ENCODE assay signal across 9 mouse cellular contexts in genomic region chr14:21992321-21992885, GRCm38 (mm10). TPM values are rescaled to one million over a fixed set of nuclear protein-coding genes. Genes with fewer than 3 reads are reported as not detected.
A peak's percentile ranks its signal among the peaks of the same experiment; 100 is the strongest.
DNase-seq lines count a peak whose midpoint lies in the region; ATAC-seq and TF ChIP-seq lines count a peak whose summit lies in the region.
"Had no signal": no experiment of that assay in that cellular context is flagged by ENCODE, and none has a peak within 500 bp of the region (broad histone marks: within the 10 kb centered on the region; RNA-seq: fewer than 3 reads in every experiment).

No protein-coding gene starts in this region.

- H3K27ac ChIP-seq in lung, embryonic 15.5 days, result no peak overlapping the region
- 0 out of 2 replicates have a peak overlapping the region, but pooled peaks have one; percentile 24 for H3K27ac ChIP-seq in hindbrain, embryonic 11.5 days (ENCODE audit: low read depth, low read length)
- peak overlapping the region; percentile 18; the same call in 1 of the 2 replicates for H3K27ac ChIP-seq in small intestine, adult 2 months (ENCODE audit: insufficient read depth, low read depth, low read length)
- H3K27ac ChIP-seq in cerebellum, adult 2 months (ENCODE audit: insufficient read depth, low read length), result no peak overlapping the region
- H3K27ac ChIP-seq: heart, embryonic 15.5 days had no signal

- TF ChIP-seq POLR2A in small intestine, adult 2 months (IDR thresholded peaks at IDR 0.05; ENCODE audit: low read depth, low read length), result no peak
- no peak for TF ChIP-seq POLR2A in cerebellum, adult 2 months (IDR thresholded peaks at IDR 0.05; ENCODE audit: borderline replicate concordance, insufficient read depth, low read length)

- H3K9me3 ChIP-seq in lung, embryonic 15.5 days, result no peaks in the 10 kb centered on the region
- H3K9me3 ChIP-seq in hindbrain, embryonic 11.5 days (ENCODE audit: control insufficient read depth, low read length), result no peaks in the 10 kb centered on the region
- H3K9me3 ChIP-seq: heart, embryonic 15.5 days had no signal

- TF ChIP-seq CTCF in small intestine, adult 2 months (IDR thresholded peaks at IDR 0.05; ENCODE audit: extremely low read depth, insufficient read length, insufficient replicate concordance, low read depth, low read length), result no peak
- TF ChIP-seq CTCF in cerebellum, adult 2 months (IDR thresholded peaks at IDR 0.05; ENCODE audit: borderline replicate concordance, insufficient read depth, low read depth, low read length), result no peak

- no peak for DNase-seq in lung, adult 18-20 months
- peak; percentile 35 for DNase-seq in hindbrain, embryonic 11.5 days (ENCODE audit: low spot score)
- peak; percentile 31 to 58 for DNase-seq in kidney, postnatal 25 days
- DNase-seq in frontal cortex, adult 2 months (ENCODE audit: extremely low spot score in 1 of 2, low spot score in 1 of 2), result no peak
- no peak for DNase-seq in gastrocnemius, postnatal 36 days
- no peak for DNase-seq in cerebellum, adult 2 months

- H3K4me1 ChIP-seq in lung, embryonic 15.5 days, result peaks cover 41% of the 10 kb centered on the region
- peaks cover 8% of the 10 kb centered on the region for H3K4me1 ChIP-seq in hindbrain, embryonic 11.5 days (replicated peaks; ENCODE audit: control insufficient read depth, insufficient read depth, low read length)
- H3K4me1 ChIP-seq in small intestine, adult 2 months (ENCODE audit: control insufficient read depth, insufficient read depth, insufficient read length, low read length), result peaks cover 15% of the 10 kb centered on the region
- no peaks in the 10 kb centered on the region for H3K4me1 ChIP-seq in cerebellum, adult 2 months (ENCODE audit: control insufficient read depth, insufficient read depth, low read length)

- no peak for ATAC-seq in lung, embryonic 15.5 days (ENCODE audit: borderline replicate concordance, extremely low read depth, low FRiP score, low TSS enrichment)
- no peak for ATAC-seq in hindbrain, embryonic 11.5 days (ENCODE audit: low FRiP score)

- no peaks in the 10 kb centered on the region for H3K27me3 ChIP-seq in lung, embryonic 15.5 days
- H3K27me3 ChIP-seq in hindbrain, embryonic 11.5 days (ENCODE audit: control insufficient read depth, insufficient read depth, low read length), result peaks cover 14% of the 10 kb centered on the region
- H3K27me3 ChIP-seq in small intestine, adult 2 months (ENCODE audit: control insufficient read depth, insufficient read depth, low read length), result no peaks in the 10 kb centered on the region
- H3K27me3 ChIP-seq in cerebellum, adult 2 months (ENCODE audit: control insufficient read depth, insufficient read depth, low read length), result peaks cover 2% of the 10 kb centered on the region; the same call in 1 of the 2 replicates

- H3K36me3 ChIP-seq in lung, embryonic 15.5 days, result no peaks in the 10 kb centered on the region
- H3K36me3 ChIP-seq in hindbrain, embryonic 11.5 days (ENCODE audit: control insufficient read depth, insufficient read depth, low read length), result no peaks in the 10 kb centered on the region
- H3K36me3 ChIP-seq in small intestine, adult 2 months (ENCODE audit: control insufficient read depth, insufficient read depth, low read length), result no peaks in the 10 kb centered on the region
- H3K36me3 ChIP-seq: heart, embryonic 15.5 days had no signal

- 72% methylated on average over 4 of the region's 4 CpGs for WGBS in lung, embryonic 15.5 days
- 22% methylated on average over 4 of the region's 4 CpGs for WGBS in hindbrain, embryonic 11.5 days
- WGBS in small intestine, adult 2 months, result 88% methylated on average over 4 of the region's 4 CpGs
- 91% methylated on average over 4 of the region's 4 CpGs for WGBS in cerebellum, adult 2 months

- no peak overlapping the region for H3K9ac ChIP-seq in lung, embryonic 15.5 days
- peak overlapping the region; percentile 37 for H3K9ac ChIP-seq in hindbrain, embryonic 11.5 days (ENCODE audit: low read depth, low read length)
- H3K9ac ChIP-seq: heart, embryonic 15.5 days had no signal

- intact Hi-C loops in gastrocnemius, postnatal 36 days (cut with DNase I), result loop anchor here (10.0 kb wide), 1 partner anchor 452 kb away; no protein-coding TSS in a partner anchor

- peak overlapping the region; percentile 90 for H3K4me2 ChIP-seq in lung, embryonic 15.5 days
- H3K4me2 ChIP-seq in hindbrain, embryonic 11.5 days (replicated peaks; ENCODE audit: low read depth, low read length), result peak overlapping the region; percentile 83

- no peak overlapping the region for H3K4me3 ChIP-seq in lung, embryonic 15.5 days
- H3K4me3 ChIP-seq in hindbrain, embryonic 11.5 days (ENCODE audit: low read depth, low read length), result peak overlapping the region; percentile 94
- H3K4me3 ChIP-seq in small intestine, adult 2 months (ENCODE audit: low read depth, low read length), result no peak overlapping the region
- H3K4me3 ChIP-seq in cerebellum, adult 2 months (replicated peaks; ENCODE audit: insufficient read depth, low read depth, low read length), result no peak overlapping the region

RNA-seq across cellular contexts. Expression of gene Zfp503, which starts 3.0 kb away (rescaled TPM):
- polyA plus RNA-seq in lung, embryonic 15.5 days (2015; fragmentation: Nextera tagmentation; extraction: Ambion mirVana), result 26.8 and 28.2 TPM in 2 replicates
- 11.8 and 15.4 TPM in 2 replicates for polyA plus RNA-seq in hindbrain, embryonic 11.5 days (2014; fragmentation: Nextera tagmentation; extraction: Ambion mirVana)
- 18.2 and 22.7 TPM in 2 replicates for polyA plus RNA-seq in small intestine, adult 2 months (2012; rRNA removed)
- 1.2 and 1.4 TPM in 2 replicates for polyA plus RNA-seq in frontal cortex, adult 2 months (2012; rRNA removed)
- 10 to 100 TPM in 1 of 2 experiments, 1 to 10 TPM in 1; 6.5 to 18.3 TPM for total RNA-seq in gastrocnemius, postnatal 36 days (2021)
- polyA plus RNA-seq in cerebellum, adult 2 months (2012; rRNA removed), result 4.0 and 4.4 TPM in 2 replicates

RNA-seq across cellular contexts. Expression of gene Lrmda, which starts 27.1 kb away (rescaled TPM):
- 0.39 and 0.62 TPM in 2 replicates for polyA plus RNA-seq in lung, embryonic 15.5 days (2015; fragmentation: Nextera tagmentation; extraction: Ambion mirVana)
- polyA plus RNA-seq in hindbrain, embryonic 11.5 days (2014; fragmentation: Nextera tagmentation; extraction: Ambion mirVana), result 0.20 and 0.91 TPM in 2 replicates
- 0.34 TPM in 1 of 2 replicates, not detected in the other for polyA plus RNA-seq in small intestine, adult 2 months (2012; rRNA removed)
- polyA plus RNA-seq in frontal cortex, adult 2 months (2012; rRNA removed), result 0.14 and 0.53 TPM in 2 replicates
- 1 to 10 TPM; 1.7 to 2.8 TPM for total RNA-seq in gastrocnemius, postnatal 36 days (2021)
- polyA plus RNA-seq in cerebellum, adult 2 months (2012; rRNA removed), result 0.57 and 0.65 TPM in 2 replicates

Comparison
In these comparisons a context has a peak if more than half of its experiments do, and no peak if none do; other contexts are left out.
1. H3K27ac ChIP-seq: peak in hindbrain, embryonic 11.5 days (single experiment) and small intestine, adult 2 months (single experiment); none in lung, embryonic 15.5 days (single experiment) and cerebellum, adult 2 months (single experiment).
2. DNase-seq: peak in hindbrain, embryonic 11.5 days (single experiment) and kidney, postnatal 25 days (2 of 2); none in lung, adult 18-20 months (0 of 2), frontal cortex, adult 2 months (0 of 2), gastrocnemius, postnatal 36 days (0 of 2) and cerebellum, adult 2 months (0 of 2).